In genomic region chr10:26327691-26328542, GRCm38 (mm10) we compare ENCODE assay signal across 13 mouse cellular contexts. TPM values are rescaled to one million over a fixed set of nuclear protein-coding genes. Genes with fewer than 3 reads are reported as not detected.
DNase-seq lines count a peak whose midpoint lies in the region; ATAC-seq lines count a peak whose summit lies in the region.
"Had no signal": no experiment of that assay in that cellular context is flagged by ENCODE, and none has a peak within 500 bp of the region (broad histone marks: within the 10 kb centered on the region; RNA-seq: fewer than 3 reads in every experiment).

No protein-coding gene starts in this region.

- H3K4me3 ChIP-seq in hindbrain, embryonic 10.5 days = no peak overlapping the region
- no peak overlapping the region for H3K4me3 ChIP-seq in midbrain, embryonic 14.5 days (replicated peaks; ENCODE audit: low read depth, low read length)
- H3K4me3 ChIP-seq: embryonic facial prominence, embryonic 15.5 days; heart, embryonic 15.5 days had no signal

- 39% methylated on average over 17 of the region's 17 CpGs for WGBS in hindbrain, embryonic 10.5 days
- 13% methylated on average over 17 of the region's 17 CpGs for WGBS in midbrain, embryonic 14.5 days

- no peak overlapping the region for H3K27ac ChIP-seq in hindbrain, embryonic 10.5 days
- 0 out of 2 replicates have a peak overlapping the region, but pooled peaks have one; percentile 22 for H3K27ac ChIP-seq in midbrain, embryonic 14.5 days (replicated peaks; ENCODE audit: low read depth, low read length)
- H3K27ac ChIP-seq: embryonic facial prominence, embryonic 15.5 days; heart, embryonic 15.5 days; stomach, postnatal 0 days had no signal

- peaks cover 64% of the 10 kb centered on the region for H3K36me3 ChIP-seq in hindbrain, embryonic 10.5 days
- peaks cover 12% of the 10 kb centered on the region; the same call in 1 of the 2 replicates for H3K36me3 ChIP-seq in midbrain, embryonic 14.5 days (ENCODE audit: control insufficient read depth, insufficient read depth, low read length)

- H3K4me2 ChIP-seq in midbrain, embryonic 14.5 days (ENCODE audit: low read length) = no peak overlapping the region
- H3K4me2 ChIP-seq: embryonic facial prominence, embryonic 15.5 days; heart, embryonic 15.5 days had no signal

- ATAC-seq in midbrain, embryonic 14.5 days (ENCODE audit: low FRiP score, low TSS enrichment) = peak; percentile 73
- no peak for ATAC-seq in megakaryocyte-erythroid progenitor cell, adult 5-6 weeks (replicated peaks; ENCODE audit: low FRiP score, low TSS enrichment, poor library complexity, severe bottlenecking)
- ATAC-seq: intestine, postnatal 0 days had no signal

- peak; percentile 82 for DNase-seq in R1 (ENCODE audit: low read depth, low spot score)
- DNase-seq in embryo, embryonic 10 days (ENCODE audit: low spot score) = peak; percentile 55
- peak; percentile 36 for DNase-seq in hindbrain, embryonic 10.5 days (ENCODE audit: low spot score)
- DNase-seq in midbrain, embryonic 14.5 days = peak; percentile 69
- DNase-seq in heart, adult 18-20 months = no peak
- no peak for DNase-seq in kidney, postnatal 10 days
- no peak for DNase-seq in cerebellum, postnatal 14 days
- DNase-seq: lung, adult 18-20 months had no signal

- H3K9me3 ChIP-seq in hindbrain, embryonic 10.5 days = no peaks in the 10 kb centered on the region
- H3K9me3 ChIP-seq in midbrain, embryonic 14.5 days (ENCODE audit: control insufficient read depth, low read length) = no peaks in the 10 kb centered on the region
- H3K9me3 ChIP-seq: embryonic facial prominence, embryonic 15.5 days; heart, embryonic 15.5 days had no signal

- H3K4me1 ChIP-seq in hindbrain, embryonic 10.5 days (replicated peaks) = peaks cover 16% of the 10 kb centered on the region; the same call in 1 of the 2 replicates
- peaks cover 8% of the 10 kb centered on the region; the same call in 1 of the 2 replicates for H3K4me1 ChIP-seq in midbrain, embryonic 14.5 days (ENCODE audit: control insufficient read depth, insufficient read depth, low read length)
- H3K4me1 ChIP-seq: embryonic facial prominence, embryonic 15.5 days; heart, embryonic 15.5 days had no signal

- no peak overlapping the region for H3K9ac ChIP-seq in midbrain, embryonic 14.5 days (replicated peaks; ENCODE audit: low read length)
- H3K9ac ChIP-seq: embryonic facial prominence, embryonic 15.5 days; heart, embryonic 15.5 days had no signal

- H3K27me3 ChIP-seq in hindbrain, embryonic 10.5 days (ENCODE audit: insufficient read depth, poor library complexity, severe bottlenecking) = 0 out of 2 replicates have a peak, but pooled peaks cover 5% of the 10 kb centered on the region
- no peaks in the 10 kb centered on the region for H3K27me3 ChIP-seq in midbrain, embryonic 14.5 days (ENCODE audit: control insufficient read depth, insufficient read depth, low read length)
- H3K27me3 ChIP-seq: embryonic facial prominence, embryonic 15.5 days; heart, embryonic 15.5 days had no signal

RNA-seq across cellular contexts. Expression of gene L3mbtl3, which starts 47.9 kb away (rescaled TPM):
- 16.8 and 17.1 TPM in 2 replicates for polyA plus RNA-seq in hindbrain, embryonic 10.5 days (2016; fragmentation: Nextera tagmentation; extraction: Ambion mirVana)
- 29.3 and 35.3 TPM in 2 replicates for polyA plus RNA-seq in midbrain, embryonic 14.5 days (2014; fragmentation: Nextera tagmentation; extraction: Ambion mirVana)
- 1 to 10 TPM; 6.6 to 8.5 TPM for total RNA-seq in heart, adult 18-20 months (2021)
- total RNA-seq in megakaryocyte-erythroid progenitor cell, adult 5-6 weeks (2014; fragmentation: Nextera tagmentation) = 4.2 and 4.3 TPM in 2 replicates
- total RNA-seq in megakaryocyte-erythroid progenitor cell, adult 5-6 weeks (2017) = 4.2 and 5.9 TPM in 2 replicates

Comparison
In these comparisons a context has a peak if more than half of its experiments do, and no peak if none do; other contexts are left out.
1. DNase-seq: peak in R1 (single experiment), embryo, embryonic 10 days (single experiment), hindbrain, embryonic 10.5 days (single experiment) and midbrain, embryonic 14.5 days (single experiment); none in heart, adult 18-20 months (0 of 2), kidney, postnatal 10 days (single experiment) and cerebellum, postnatal 14 days (0 of 2).